Mouse (Mus musculus) lung, postnatal 25 days (tissue): Measurements from ENCODE around the gene Tmem82.

Experiments used
- DNase-seq: peaks from one replicate; pipeline ENCODE4 v3.0.0; 2022; ENCODE audit warnings: low spot score

Gene Tmem82

GRCm38 (mm10) chr4:141614946-141615345 is 3.5 kb downstream of the Tmem82 start:
- DNase-seq = no peak

- DNase-seq = peak; percentile 36
Observed at GRCm38 (mm10) chr4:141609538-141609937, 8.9 kb downstream of the Tmem82 start.

GRCm38 (mm10) chr4:141605861-141606260 is 12.6 kb downstream of the Tmem82 start, which contains the start of gene Fblim1:
Gene Fblim1 (minus strand): TSS chr4:141606096.
- DNase-seq = peak; percentile 69

- no peak for DNase-seq
Observed at GRCm38 (mm10) chr4:141605421-141605820, 13.0 kb downstream of the Tmem82 start.

- peak; percentile 59 for DNase-seq
Observed at GRCm38 (mm10) chr4:141604493-141604892, 13.9 kb downstream of the Tmem82 start.

GRCm38 (mm10) chr4:141603921-141604320 is 14.5 kb downstream of the Tmem82 start:
- DNase-seq = no peak

- no peak for DNase-seq
Observed at GRCm38 (mm10) chr4:141602523-141603223, 15.8 kb downstream of the Tmem82 start.

GRCm38 (mm10) chr4:141601148-141601862 is 17.1 kb downstream of the Tmem82 start:
- DNase-seq = no peak

- DNase-seq = no peak
Observed at GRCm38 (mm10) chr4:141600364-141600763, 18.1 kb downstream of the Tmem82 start.

- DNase-seq = no peak
Observed at GRCm38 (mm10) chr4:141599251-141600141, 18.9 kb downstream of the Tmem82 start.

GRCm38 (mm10) chr4:141598894-141599250 is 19.6 kb downstream of the Tmem82 start:
- DNase-seq = no peak

GRCm38 (mm10) chr4:141598199-141598893 is 20.1 kb downstream of the Tmem82 start:
- DNase-seq = peak; percentile 24

GRCm38 (mm10) chr4:141596700-141597328 is 21.6 kb downstream of the Tmem82 start:
- no peak for DNase-seq

- no peak for DNase-seq
Observed at GRCm38 (mm10) chr4:141595605-141596268, 22.7 kb downstream of the Tmem82 start.

GRCm38 (mm10) chr4:141595138-141595537 is 23.3 kb downstream of the Tmem82 start:
- DNase-seq = no peak

GRCm38 (mm10) chr4:141591547-141591946 is 26.9 kb downstream of the Tmem82 start:
- DNase-seq = no peak

GRCm38 (mm10) chr4:141583919-141584318 is 34.5 kb downstream of the Tmem82 start:
- DNase-seq = no peak

- DNase-seq = no peak
Observed at GRCm38 (mm10) chr4:141581051-141581450, 37.4 kb downstream of the Tmem82 start.

GRCm38 (mm10) chr4:141578833-141579232 is 39.6 kb downstream of the Tmem82 start:
- DNase-seq = no peak

- DNase-seq = no peak
Observed at GRCm38 (mm10) chr4:141576877-141577276, 41.6 kb downstream of the Tmem82 start.

- no peak for DNase-seq
Observed at GRCm38 (mm10) chr4:141576404-141576803, 42.0 kb downstream of the Tmem82 start.
